Mouse (Mus musculus) midbrain, postnatal 0 days (tissue): Measurements from ENCODE around the gene Hnrnpl. TPM values are rescaled to one million over a fixed set of nuclear protein-coding genes. Genes with fewer than 3 reads are reported as not detected.
A peak's percentile ranks its signal among the peaks of the same experiment; 100 is the strongest.

Experiments
- ATAC-seq: fragments of 200-750 bp; cut with Nextera tagmentation; 2 replicates; pipeline ENCODE4 v1.8.0; 2017; ENCODE audit warnings: moderate number of reproducible peaks, mild to moderate bottlenecking, moderate TSS enrichment, moderate library complexity; ENCODE audit not compliant: low FRiP score
- DNase-seq: peaks from one replicate; pipeline ENCODE4 v3.0.0-alpha.2; 2015; ENCODE audit warnings: low spot score
- H3K27ac ChIP-seq: fragments of 300-500 bp; sonication (generic); 2 replicates; pipeline ENCODE4 v1.5.1; 2014; ENCODE audit warnings: low read depth, mild to moderate bottlenecking, low read length, mixed read lengths
- H3K27me3 ChIP-seq: fragments of 300-500 bp; sonication (generic); 2 replicates; pipeline ENCODE4 v1.6.1; 2014; ENCODE audit warnings: low read length, control low read depth, mixed read lengths; ENCODE audit not compliant: insufficient read depth
- H3K36me3 ChIP-seq: fragments of 300-500 bp; sonication (generic); 2 replicates; pipeline ENCODE4 v1.6.1; 2014; ENCODE audit warnings: low read length, control low read depth, mixed read lengths; ENCODE audit not compliant: insufficient read depth
- H3K4me1 ChIP-seq: fragments of 300-500 bp; sonication (generic); 2 replicates; pipeline ENCODE4 v1.6.1; 2014; ENCODE audit warnings: mild to moderate bottlenecking, control low read depth, antibody characterized with exemption, low read length, mixed read lengths; ENCODE audit not compliant: insufficient read depth
- H3K4me2 ChIP-seq: fragments of 300-500 bp; sonication (generic); 2 replicates; pipeline ENCODE4 v1.6.1; 2014; ENCODE audit warnings: low read depth, mild to moderate bottlenecking, low read length, mixed read lengths; ENCODE audit not compliant: poor library complexity, severe bottlenecking
- H3K4me3 ChIP-seq: fragments of 300-500 bp; sonication (generic); 2 replicates; pipeline ENCODE4 v1.5.1; 2014; ENCODE audit warnings: low read depth, mild to moderate bottlenecking, low read length, moderate library complexity
- H3K9ac ChIP-seq: fragments of 300-500 bp; sonication (generic); replicated peaks from 2 replicates; pipeline ENCODE4 v1.6.1; 2014; ENCODE audit warnings: mild to moderate bottlenecking, low read length, moderate library complexity, mixed read lengths; ENCODE audit not compliant: poor library complexity, severe bottlenecking
- H3K9me3 ChIP-seq: fragments of 300-500 bp; sonication (generic); 2 replicates; pipeline ENCODE4 v1.6.1; 2016; ENCODE audit warnings: low read length, control low read depth
- CTCF ChIP-seq: IDR thresholded peaks from 2 replicates; pipeline ENCODE4 v1.5.1; 2016; ENCODE audit warnings: antibody characterized with exemption, mild to moderate bottlenecking
- WGBS: fragments of 180-500 bp; shearing (Covaris S2); extraction: QIAGEN DNeasy Blood & Tissue Kit; methylation state at CpG from one replicate; pipeline ENCODE4 v1.1.7; 2014; 5-methylcytosine and 5-hydroxymethylcytosine counted together
- polyA plus RNA-seq: library from polyadenylated mRNA; unstranded; fragments of >200 nt; fragmentation: Nextera tagmentation; extraction: Ambion mirVana; gene quantifications from 2 replicates; pipeline ENCODE4 v1.2.1, GENCODE M21; 2015
- total RNA-seq: library from RNA; depleted of rRNA; stranded (reverse); fragments of >200 nt; gene quantifications from 2 replicates; pipeline ENCODE4 v1.2.3, GENCODE M21; 2014

The Hnrnpl gene
- total and polyA plus RNA-seq, 2 experiments from 2014 or later: 175 to 265 TPM

- H3K27me3 ChIP-seq: no peaks in the 10 kb centered on the region
- WGBS: 79% methylated on average over 5 of the region's 5 CpGs
- H3K9me3 ChIP-seq: no peaks in the 10 kb centered on the region
- no peak for TF ChIP-seq CTCF
- H3K4me3 ChIP-seq: no peak overlapping the region
- H3K9ac ChIP-seq: no peak overlapping the region
- no peak overlapping the region for H3K4me2 ChIP-seq
- H3K4me1 ChIP-seq: 0 out of 2 replicates have a peak, but pooled peaks cover 3% of the 10 kb centered on the region
- DNase-seq (no peak), ATAC-seq (no peak)
- no peak overlapping the region for H3K27ac ChIP-seq
- H3K36me3 ChIP-seq: peaks cover 33% of the 10 kb centered on the region
Measured at GRCm38 (mm10) chr7:28785161-28785560, 23.2 kb upstream of the Hnrnpl start.

GRCm38 (mm10) chr7:28787884-28788283, 20.5 kb upstream of the Hnrnpl start:
- H3K9me3 ChIP-seq: no peaks in the 10 kb centered on the region
- H3K27ac ChIP-seq: no peak overlapping the region
- H3K4me1 ChIP-seq: no peaks in the 10 kb centered on the region
- no peak overlapping the region for H3K4me3 ChIP-seq
- peaks cover 30% of the 10 kb centered on the region for H3K36me3 ChIP-seq
- DNase-seq (no peak), ATAC-seq (no peak)
- no peaks in the 10 kb centered on the region for H3K27me3 ChIP-seq
- no peak overlapping the region for H3K4me2 ChIP-seq
- 92% methylated on average over 9 of the region's 9 CpGs for WGBS
- no peak overlapping the region for H3K9ac ChIP-seq
- TF ChIP-seq CTCF: no peak

- peaks cover 26% of the 10 kb centered on the region for H3K36me3 ChIP-seq
- no peaks in the 10 kb centered on the region for H3K9me3 ChIP-seq
- H3K27ac ChIP-seq: no peak within 1 kb of the TSS
- DNase-seq (no peak), ATAC-seq (no peak)
- no peaks in the 10 kb centered on the region for H3K27me3 ChIP-seq
- H3K4me3 ChIP-seq: no peak within 1 kb of the TSS
- H3K9ac ChIP-seq: no peak within 1 kb of the TSS
- TF ChIP-seq CTCF: no peak
- no peak within 1 kb of the TSS for H3K4me2 ChIP-seq
- no peaks in the 10 kb centered on the region for H3K4me1 ChIP-seq
- 86% methylated on average over 5 of the region's 5 CpGs for WGBS
Measured at GRCm38 (mm10) chr7:28788307-28789195, 19.8 kb upstream of the Hnrnpl start, which contains the start of gene Rinl. TSS of gene Rinl (plus strand) at chr7:28788969.

GRCm38 (mm10) chr7:28789235-28789634, 19.1 kb upstream of the Hnrnpl start:
- ATAC-seq (no peak), DNase-seq (no peak)
- H3K27me3 ChIP-seq: no peaks in the 10 kb centered on the region
- no peak for TF ChIP-seq CTCF
- no peak overlapping the region for H3K27ac ChIP-seq
- no peaks in the 10 kb centered on the region for H3K4me1 ChIP-seq
- H3K4me2 ChIP-seq: no peak overlapping the region
- H3K9me3 ChIP-seq: no peaks in the 10 kb centered on the region
- no peak overlapping the region for H3K4me3 ChIP-seq
- peaks cover 20% of the 10 kb centered on the region for H3K36me3 ChIP-seq
- H3K9ac ChIP-seq: no peak overlapping the region
- 79% methylated on average over 3 of the region's 3 CpGs for WGBS

GRCm38 (mm10) chr7:28790066-28790806, 18.1 kb upstream of the Hnrnpl start:
- H3K4me3 ChIP-seq: no peak overlapping the region
- no peak overlapping the region for H3K4me2 ChIP-seq
- 53% methylated on average over 8 of the region's 8 CpGs for WGBS
- no peak overlapping the region for H3K27ac ChIP-seq
- H3K36me3 ChIP-seq: peaks cover 12% of the 10 kb centered on the region
- DNase-seq (no peak), ATAC-seq (no peak)
- TF ChIP-seq CTCF: peak; percentile 62
- H3K4me1 ChIP-seq: no peaks in the 10 kb centered on the region
- H3K27me3 ChIP-seq: no peaks in the 10 kb centered on the region
- no peak overlapping the region for H3K9ac ChIP-seq
- H3K9me3 ChIP-seq: no peaks in the 10 kb centered on the region

GRCm38 (mm10) chr7:28791706-28792105, 16.6 kb upstream of the Hnrnpl start:
- DNase-seq: no peak
- no peak overlapping the region for H3K27ac ChIP-seq
- H3K36me3 ChIP-seq: no peaks in the 10 kb centered on the region
- H3K27me3 ChIP-seq: no peaks in the 10 kb centered on the region
- no peak overlapping the region for H3K4me3 ChIP-seq
- no peaks in the 10 kb centered on the region for H3K9me3 ChIP-seq
- TF ChIP-seq CTCF: no peak
- H3K4me2 ChIP-seq: no peak overlapping the region
- no peak overlapping the region for H3K9ac ChIP-seq
- no peak for ATAC-seq
- H3K4me1 ChIP-seq: no peaks in the 10 kb centered on the region
